Mouse (Mus musculus) ovary, adult 18-20 months (tissue): ENCODE results near the gene Entr1.
A peak's percentile ranks its signal among the peaks of the same experiment; 100 is the strongest.
"Not testable (repeated sequence)": the region's sequence is repeated elsewhere in the genome, so short reads cannot be mapped to it uniquely, and the experiment has no call there.

Source experiments
- DNase-seq: peaks from one replicate; pipeline ENCODE4 v3.0.0; 2022; ENCODE audit warnings: low spot score, mixed read lengths

Gene Entr1

DNA sequence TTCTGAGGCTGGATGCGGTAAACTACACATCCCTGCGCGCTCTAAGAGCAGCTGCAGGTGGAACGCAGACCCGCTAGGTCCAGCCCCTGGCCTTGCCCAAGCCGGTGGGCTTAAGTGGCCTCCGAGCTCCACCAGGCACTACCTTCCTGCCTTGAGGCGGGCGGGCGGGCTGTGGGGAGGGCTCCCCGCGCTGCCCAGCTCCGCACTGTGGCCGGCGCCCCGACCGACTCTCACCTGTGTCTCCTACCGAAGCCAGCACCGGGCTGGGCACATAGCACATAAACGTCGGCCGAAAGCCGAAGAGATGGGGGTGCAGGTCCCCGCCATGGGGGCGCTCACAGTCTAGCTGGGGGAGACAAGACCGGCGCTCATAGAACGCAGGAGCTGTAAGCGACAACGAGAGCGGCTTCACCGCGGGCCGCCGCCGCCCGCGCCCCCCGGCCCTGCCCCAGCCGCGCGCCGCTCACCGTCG, 398 bp downstream of the Entr1 start:
- no peak for DNase-seq

DNA sequence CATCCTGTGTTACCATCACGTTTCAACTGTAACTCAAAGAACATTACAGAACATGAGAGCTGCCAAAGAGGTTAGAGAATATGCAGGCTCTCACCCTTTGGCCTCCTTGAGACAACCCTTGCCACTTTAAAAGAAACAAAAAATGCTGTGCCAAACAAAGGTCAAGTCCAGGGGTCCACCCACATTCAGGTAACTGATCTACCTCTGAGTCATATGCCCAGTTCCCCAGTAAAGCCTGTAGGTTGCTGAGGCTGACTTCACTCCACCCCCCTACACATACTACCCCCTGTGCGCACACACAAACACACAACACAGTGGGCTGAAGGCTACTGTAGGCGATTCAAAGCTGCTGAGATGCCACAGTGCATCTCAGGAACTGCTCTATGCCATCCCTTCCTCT, 1.4 kb downstream of the Entr1 start:
- no peak for DNase-seq

DNA sequence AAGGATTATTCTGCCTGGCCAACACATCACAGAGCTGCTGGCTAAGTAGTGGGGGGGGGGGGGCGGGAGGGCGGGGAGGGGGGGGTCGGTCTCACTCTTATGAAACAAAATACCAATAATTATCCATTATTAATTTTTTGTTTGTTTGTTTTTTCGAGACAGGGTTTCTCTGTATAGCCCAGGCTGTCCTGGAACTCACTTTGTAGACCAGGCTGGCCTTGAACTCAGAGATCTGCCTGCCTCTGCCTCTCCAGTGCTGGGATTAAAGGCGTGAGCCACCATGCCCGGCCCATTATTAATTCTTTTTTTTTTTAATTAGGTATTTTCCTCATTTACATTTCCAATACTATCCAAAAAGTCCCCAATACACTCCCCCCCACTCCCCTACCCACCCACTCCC, 8.2 kb downstream of the Entr1 start:
- DNase-seq, result not testable (repeated sequence)

DNA sequence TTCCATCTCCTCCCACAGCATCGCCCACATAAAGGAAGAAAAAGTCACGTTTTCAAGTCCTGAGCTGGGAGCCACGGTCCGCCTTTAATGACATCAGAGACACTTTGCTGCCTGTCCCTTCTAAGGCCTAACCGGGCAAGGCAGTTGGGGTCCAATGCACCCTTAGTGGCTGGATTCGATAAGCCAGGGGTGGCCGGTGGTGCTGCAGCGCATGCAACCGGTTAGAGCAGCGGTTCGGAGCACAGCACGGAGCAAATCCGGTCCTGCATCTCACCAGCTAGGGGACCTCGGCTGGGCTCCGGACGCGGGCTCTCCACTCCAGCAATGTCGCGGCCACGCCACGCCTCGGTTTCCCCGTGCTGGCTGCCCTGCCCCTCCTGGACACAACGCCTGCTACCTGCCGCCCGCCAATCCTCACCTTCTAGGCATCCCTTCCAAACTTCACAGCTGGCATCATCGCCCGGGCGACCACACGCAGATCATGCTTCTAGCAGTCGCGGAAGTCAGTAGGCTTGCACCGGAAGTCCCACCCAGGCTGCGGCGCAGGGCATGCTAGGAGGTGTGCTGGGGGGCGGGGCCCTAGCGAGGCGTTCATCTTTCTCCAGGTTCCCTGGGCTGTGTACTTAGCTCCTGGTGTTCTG, 8.9 kb downstream of the Entr1 start, which contains the start of gene Snapc4:
Gene Snapc4, minus strand, starts transcription at position 523 of the 641 bp plus-strand sequence.
- DNase-seq, result peak; percentile 67

DNA sequence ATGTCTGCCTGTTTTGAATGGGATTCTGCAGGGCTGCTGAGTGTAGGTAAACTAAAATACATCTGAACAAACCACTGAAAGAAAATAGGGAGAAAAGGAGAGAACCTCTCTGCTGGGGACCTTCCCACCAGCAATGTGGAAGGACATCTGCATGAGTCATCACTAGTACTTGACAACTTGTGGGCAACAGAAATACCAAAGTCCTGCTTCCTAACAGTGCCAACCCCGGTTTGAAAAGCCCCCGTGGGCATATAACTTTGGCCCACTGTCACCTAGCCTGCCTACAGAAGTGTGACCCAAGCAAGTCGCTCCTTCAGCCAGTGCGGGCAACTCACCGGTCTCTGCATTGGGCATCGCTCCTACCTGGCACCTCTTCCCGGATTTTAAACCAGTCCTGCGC, 16.7 kb downstream of the Entr1 start:
- no peak for DNase-seq

DNA sequence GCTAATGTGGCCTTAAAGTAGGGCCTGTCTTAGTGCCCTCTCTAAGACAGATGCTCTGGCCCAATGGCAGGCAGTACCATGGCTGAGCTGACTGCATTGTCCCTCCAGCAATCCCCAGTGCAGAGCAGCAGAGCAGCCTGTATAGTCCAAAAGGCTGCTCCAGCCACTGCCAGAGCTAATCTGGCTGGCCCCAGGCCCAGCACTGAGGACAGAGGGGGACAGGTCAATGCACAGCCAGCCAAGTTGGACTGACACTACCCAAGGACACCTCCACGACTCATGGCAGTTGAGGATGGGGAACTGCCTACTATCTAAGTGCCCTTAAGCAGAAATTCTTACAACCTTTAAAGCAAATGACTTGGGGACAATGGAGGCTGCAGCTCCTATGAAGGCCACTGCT, 20.5 kb downstream of the Entr1 start:
- DNase-seq, result no peak

DNA sequence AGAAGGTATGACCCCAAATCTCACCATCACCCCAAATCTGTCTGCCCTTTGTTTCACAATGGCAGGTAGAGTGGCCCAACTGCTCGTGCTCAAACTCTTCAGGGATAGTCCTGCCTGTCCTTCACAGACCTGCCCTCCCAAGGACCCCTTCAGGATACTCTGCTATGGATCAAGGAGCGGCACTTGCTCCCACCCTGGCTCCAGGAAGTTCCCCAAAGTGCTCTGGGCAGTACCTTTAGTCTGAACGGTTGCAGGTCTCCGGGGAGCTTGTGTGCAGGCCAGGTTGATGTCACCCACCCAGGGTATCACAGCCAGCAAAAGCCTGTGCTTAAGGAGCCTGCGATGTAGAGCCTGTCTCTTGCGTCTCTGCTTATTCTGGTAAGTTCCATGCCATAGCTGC, 21.2 kb downstream of the Entr1 start:
- DNase-seq, result no peak

DNA sequence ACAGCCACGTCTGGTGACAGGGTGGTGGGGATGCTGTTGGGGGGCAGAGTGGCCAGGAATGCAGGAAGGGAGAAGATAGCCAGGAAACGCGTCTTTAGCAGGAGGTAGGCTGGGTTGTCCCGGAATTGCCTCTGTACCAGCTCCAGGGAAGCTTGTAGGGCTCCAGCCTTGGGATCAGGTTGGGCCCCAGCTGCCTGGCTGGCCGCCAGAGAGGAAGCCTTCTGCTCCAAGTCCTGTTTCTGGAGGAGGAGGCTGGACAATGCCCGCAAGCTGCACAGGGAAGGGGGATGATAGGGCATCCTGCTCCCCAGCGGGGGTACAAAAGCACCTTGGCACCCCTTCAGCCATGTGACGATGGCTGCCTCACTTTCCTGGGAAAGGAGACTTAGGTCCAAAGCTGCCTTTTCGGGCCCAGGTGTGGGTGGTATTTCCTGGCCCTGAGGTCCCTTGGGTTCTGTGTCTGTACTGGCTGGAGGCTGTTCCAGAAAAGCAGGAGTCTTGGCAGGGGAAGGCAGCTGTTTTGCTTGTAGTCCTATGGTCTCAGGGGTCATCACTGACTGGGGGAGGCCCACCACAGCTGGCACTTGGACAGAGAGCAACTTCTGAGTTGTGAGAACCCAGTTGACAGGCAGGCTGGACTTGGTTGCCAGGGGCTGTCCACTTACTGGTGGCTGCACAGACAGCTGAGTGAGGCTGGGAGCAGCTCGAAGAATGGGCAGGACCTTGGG, 24.2 kb downstream of the Entr1 start:
- DNase-seq, result peak; percentile 66

DNA sequence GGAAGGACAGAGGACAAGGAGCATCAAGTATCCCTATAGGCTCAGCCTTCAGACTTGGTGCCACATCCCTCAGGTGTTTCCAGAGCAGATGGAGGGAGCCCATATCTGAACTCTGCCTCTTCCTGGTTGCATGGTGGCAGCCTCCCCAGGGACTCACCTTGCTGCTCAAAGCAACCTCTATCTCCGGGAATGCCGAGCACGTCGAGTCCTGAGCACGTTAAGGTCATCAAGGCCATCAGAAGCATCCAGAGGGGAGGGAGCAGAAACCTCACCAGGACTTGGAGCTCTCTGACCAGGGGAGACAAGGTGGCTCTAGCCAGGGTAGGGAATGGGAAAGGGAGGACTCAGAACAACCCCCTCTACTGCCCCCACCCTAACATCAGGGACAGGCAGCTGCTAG, 25.6 kb downstream of the Entr1 start:
- DNase-seq, result no peak

DNA sequence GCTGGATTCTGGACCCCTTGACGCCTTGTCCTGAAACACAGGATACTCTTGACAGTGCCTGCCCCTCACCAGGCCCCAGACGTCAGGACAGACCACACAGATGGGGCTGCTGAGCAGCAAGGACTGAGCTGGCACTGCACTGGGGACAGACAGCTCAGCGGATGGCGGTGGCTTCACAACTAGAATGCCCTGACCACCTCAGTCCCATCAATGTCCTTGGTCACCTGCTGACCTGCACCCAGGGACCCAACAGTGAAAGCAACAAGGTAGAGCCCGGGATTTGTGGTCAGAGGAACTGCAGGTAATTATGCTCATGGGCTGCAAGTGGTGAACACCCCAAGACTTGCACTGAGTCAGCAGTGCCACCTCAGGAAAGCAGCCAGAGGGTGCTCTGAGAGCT, 26.1 kb downstream of the Entr1 start:
- DNase-seq, result no peak

DNA sequence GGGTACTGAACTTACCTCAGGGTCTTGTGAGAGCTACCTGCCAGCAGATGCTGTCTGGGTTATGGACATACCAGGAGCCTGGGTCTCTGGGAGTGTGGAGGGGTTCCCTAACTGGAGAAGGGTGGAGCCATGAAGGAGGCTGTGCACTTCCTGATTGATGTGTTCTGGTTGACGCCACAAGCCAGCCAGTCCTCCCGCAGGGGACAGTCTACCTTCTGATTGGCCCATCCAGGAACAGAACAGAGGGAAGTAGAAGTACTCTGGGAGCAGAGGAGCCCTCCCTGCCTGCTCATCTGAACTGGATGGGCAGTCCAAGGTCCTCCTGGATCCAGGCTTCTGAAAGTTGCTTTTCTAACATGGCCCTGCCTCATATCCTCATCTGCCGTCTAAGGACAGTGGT, 28.3 kb downstream of the Entr1 start, which contains the start of gene Card9:
Gene Card9, minus strand, starts transcription at position 147 of the 400 bp plus-strand sequence.
- DNase-seq, result no peak

DNA sequence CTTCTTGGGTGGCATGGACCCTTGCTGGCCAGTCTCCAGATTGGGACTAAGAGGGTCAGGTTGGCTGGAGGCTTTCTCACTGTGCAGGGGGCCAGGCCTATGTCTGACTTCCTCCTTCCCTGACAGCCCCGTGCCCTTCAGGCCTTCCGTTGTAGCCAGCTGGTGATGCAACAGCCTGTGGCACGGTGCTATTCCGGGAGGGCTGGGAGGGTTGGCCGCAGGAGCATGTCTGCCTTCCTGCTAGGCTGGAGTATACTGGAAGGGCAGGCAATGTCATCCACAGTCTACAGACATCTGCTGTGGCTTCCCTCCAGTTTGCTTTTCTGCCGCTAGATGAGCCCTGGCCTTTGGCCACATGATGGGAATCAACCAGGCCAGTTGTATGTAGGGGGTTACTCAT, 29.1 kb downstream of the Entr1 start:
- DNase-seq, result no peak

DNA sequence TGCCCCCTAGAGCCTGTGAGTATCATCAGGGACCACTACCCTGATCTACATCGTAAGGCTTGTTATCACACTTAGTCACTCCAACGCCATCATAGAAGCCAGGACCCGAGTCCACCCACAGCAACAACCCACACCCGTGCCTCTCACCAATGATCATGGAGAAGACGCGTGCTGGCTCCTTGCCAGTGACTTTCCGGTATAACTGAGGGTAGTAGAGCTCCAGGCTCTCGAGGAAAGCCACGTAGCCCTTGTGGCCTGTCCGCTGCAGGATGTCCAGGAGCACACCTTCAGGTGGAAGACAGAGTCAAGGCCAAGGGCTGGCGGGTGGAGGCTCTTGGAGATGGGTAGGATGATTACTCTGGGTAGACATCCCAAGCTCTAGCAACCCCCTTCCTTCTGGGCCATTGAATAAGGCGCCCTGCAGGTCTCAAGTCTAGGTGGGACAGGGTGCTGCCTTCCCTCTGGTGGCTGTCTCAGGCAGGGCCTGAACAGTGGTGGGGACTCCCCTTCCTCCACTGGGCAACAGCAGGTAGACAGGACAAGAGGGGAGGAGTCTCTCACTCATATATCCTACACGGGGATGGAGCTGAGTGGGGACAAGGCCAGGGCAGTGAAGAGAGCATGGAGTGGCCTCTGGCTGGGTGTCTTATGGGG, 30.3 kb downstream of the Entr1 start:
- DNase-seq, result no peak

DNA sequence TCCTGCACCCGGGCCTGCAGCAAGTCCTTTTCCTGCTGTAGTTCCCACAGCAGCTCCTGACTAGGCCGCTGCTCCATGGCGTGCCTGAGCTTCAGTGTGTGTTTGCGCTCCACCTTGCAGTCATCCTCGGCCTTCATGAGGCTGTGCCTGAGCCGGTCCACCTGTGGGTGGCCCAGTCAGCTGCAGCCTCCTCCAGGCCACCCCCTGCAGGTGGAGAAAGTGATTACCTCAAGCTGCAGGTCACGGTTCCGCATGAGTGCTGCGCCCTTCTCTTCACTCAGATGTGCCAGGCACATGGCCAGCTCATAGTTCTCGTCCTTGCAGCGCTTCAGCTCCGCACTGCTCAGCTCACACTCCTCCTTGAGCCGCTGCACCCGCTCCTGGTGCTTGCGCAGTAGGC, 31.6 kb downstream of the Entr1 start:
- no peak for DNase-seq

DNA sequence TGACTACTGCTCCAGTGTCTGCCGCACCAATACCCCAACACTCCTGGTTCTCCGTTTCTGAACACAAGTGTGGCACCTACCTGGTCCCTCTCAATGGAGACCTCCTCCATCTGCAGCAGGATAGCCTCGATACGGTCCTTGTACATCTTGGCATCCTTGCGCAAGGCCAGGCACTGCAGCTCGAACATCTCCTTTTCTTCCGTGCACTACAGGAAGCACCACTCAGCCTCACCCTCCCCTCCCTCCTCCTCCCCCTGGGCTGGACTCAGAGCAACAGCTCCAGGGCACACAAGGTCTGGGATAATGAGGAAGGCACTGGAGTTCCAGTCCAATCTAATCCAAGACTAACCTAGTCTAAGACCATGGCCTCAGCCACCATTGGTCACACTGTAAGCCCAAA, 32.4 kb downstream of the Entr1 start:
- no peak for DNase-seq

DNA sequence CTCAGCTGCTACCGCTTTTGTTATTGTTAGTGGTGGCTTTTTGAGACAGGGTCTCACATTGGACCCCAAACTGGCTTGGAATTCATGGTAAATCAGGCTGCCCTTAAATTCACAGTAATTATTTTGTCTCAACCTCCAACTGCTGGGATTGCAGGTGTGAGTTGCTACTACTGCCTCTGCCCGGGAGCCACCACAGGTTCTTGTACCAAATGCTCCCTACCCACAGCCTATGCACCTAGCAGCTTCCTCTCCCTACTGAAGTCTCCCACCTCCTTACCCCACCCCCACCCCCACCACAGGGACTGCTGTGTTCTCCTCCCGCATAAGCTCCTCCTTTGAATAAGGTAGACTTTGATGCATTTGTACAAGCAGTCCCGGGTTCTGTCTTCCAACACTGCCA, 32.9 kb downstream of the Entr1 start:
- no peak for DNase-seq

DNA sequence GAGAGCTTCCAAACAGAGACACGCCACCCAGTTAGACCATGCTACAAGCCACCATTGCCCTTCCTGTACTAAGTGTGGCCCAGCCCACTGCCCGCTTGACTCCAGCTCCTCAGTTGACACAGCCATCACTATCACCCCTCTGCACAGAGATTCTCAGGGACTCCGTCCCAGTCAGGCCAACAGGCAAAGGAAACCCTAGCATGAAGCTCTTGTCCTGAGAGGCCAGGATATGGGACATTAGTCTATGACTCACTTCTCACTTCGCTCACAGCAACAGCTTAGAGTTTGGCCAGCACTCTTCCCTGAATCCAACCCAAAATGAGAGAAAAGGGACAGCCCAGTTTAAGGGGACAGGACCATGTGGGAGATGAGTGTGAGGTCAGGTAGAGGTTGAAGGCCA, 34.7 kb downstream of the Entr1 start:
- no peak for DNase-seq

DNA sequence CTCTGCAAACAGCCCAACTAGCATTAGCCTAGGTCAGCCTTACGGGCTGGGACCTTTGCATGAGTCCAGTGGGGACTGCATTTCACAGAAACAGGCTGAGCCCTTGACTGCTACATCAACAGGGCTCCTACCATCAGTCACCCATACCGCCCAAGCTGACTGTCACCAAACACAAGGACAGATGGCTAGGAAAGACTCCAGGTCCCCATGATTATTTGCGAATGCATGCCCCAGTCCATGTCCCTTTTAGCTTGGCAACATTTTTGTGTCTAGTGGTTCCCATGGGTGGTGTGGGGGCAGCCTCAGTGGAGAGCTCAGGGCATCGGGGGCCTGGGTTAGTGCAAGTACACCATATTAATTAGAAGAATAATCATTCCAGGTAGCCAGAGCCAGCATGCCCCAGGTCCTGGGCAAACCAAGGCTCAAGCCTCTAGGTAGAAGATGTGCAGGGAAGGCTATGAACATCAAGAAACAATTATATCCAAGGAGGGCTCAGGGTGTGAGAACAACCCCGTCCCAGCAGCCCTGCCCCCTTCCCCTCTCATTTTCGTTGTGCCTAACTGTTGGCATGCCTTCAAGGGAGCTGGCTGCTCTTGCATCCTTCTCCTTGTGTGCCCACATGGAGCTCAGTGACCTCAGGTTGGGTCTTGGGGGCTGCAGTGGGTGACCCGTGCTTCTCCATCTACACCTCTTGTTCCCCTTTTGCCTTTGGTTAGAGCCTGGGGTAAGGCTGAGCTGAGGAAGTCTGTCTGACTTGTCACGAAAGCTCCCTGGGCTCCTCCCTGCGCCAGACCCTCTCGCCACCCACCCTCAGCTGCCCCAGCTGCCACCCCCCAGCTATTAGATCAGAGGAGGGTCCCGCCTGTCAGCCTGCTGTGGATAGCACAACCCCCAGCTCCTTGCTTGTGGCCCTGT, 35.8 kb downstream of the Entr1 start:
- no peak for DNase-seq

DNA sequence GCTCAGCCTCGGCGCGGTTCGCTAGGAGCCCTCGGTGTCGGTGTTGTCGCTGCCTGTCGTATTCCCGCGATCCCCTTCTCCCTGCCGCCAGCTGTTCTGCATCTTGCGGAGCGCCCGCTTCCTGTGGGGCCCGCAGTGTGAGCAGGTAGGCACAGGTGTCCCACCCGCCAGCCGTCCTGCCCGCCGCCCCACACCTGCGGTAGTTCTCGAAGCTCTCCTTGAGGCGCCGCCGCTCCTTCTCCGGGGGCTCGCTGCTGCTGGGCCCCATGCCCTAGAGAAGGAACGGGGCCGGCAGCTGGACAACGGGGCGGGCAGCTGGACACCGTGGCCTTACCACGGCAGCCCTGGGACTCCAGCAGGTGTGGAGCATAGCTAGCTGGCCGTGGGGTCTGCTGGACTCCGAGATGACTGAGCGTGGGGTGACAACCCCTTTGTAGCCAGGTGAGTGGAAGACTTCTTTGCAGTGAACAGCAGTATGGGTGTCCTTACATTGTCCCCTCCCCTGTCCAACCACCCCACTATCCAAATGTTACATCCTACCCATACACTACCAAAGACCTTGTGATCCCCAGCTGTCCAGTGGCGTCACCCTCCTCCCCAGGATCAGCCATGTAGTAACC, 36.7 kb downstream of the Entr1 start:
- no peak for DNase-seq

DNA sequence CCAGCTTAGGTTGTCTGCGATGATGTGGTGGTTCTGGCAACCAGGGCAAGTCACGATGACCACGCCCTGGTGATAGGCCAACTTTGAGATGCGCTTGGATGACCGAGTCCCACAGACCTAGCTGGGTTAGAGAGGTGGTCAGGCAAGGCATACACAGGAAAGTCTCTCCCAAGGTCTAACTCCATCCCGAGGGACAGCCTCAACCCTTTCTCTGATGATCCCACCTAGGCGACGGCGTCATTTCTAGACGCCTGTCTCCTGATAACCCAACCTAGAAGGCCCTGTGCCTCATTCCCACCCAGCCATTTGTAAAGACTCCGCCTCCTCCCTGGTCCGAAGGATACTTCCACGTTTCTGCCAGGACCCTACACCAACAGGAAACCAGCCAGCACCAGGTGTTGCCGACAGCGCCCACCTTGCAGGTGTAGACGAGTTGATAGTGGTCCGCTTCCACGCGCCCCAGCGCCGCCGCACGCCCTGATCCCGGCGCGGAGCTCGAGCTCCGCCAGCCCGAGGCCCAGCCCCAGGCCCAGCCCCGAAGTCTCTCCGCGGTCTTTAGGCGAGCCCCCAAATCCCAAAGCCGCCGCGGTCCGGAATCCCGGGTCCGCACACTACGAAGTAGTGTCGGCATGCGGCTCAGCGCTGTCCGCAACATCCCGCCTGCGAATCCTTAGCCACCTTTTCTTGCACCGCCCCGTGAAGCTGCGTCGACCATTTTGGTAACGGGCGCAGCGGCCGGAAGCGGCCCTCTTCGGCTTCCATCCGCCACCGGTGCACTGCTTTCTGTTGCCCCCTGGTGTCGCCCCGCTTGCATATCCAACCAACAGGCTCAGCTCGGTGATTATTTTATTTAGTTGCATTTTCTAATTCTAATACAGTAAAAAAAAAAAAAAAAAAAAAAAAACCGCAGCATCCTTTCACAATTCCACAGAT, 37.5 kb downstream of the Entr1 start, which contains the start of gene Dnlz:
Gene Dnlz, minus strand, starts transcription at position 753 of the 933 bp plus-strand sequence.
- peak; percentile 87 for DNase-seq
